Mouse (Mus musculus): Measurements from ENCODE around the gene Rasa2.
"Not testable (repeated sequence)": the region's sequence is repeated elsewhere in the genome, so short reads cannot be mapped to it uniquely, and the experiment has no call there.

Rasa2 gene

GRCm38 (mm10) chr9:96589346-96589745 is 42.1 kb downstream of the Rasa2 start:
- no peak for DNase-seq (ENCODE audit: low read depth, low spot score)

- DNase-seq (ENCODE audit: low read depth, low spot score): peak; percentile 29
Observed at GRCm38 (mm10) chr9:96583496-96583895, 47.9 kb downstream of the Rasa2 start.

GRCm38 (mm10) chr9:96583076-96583475 is 48.3 kb downstream of the Rasa2 start:
- no peak for DNase-seq (ENCODE audit: low read depth, low spot score)

- DNase-seq (ENCODE audit: low read depth, low spot score): peak; percentile 48
Observed at GRCm38 (mm10) chr9:96578190-96578589, 53.2 kb downstream of the Rasa2 start.

- DNase-seq (ENCODE audit: low read depth, low spot score): peak; percentile 23
Observed at GRCm38 (mm10) chr9:96577674-96578073, 53.7 kb downstream of the Rasa2 start.

GRCm38 (mm10) chr9:96573252-96573651 is 58.2 kb downstream of the Rasa2 start:
- peak; percentile 44 for DNase-seq (ENCODE audit: low read depth, low spot score)

- no peak for DNase-seq (ENCODE audit: low read depth, low spot score)
Observed at GRCm38 (mm10) chr9:96572754-96573153, 58.7 kb downstream of the Rasa2 start.

- DNase-seq (ENCODE audit: low read depth, low spot score): no peak
Observed at GRCm38 (mm10) chr9:96566470-96566996, 64.9 kb downstream of the Rasa2 start.

- no peak for DNase-seq (ENCODE audit: low read depth, low spot score)
Observed at GRCm38 (mm10) chr9:96563501-96563900, 67.9 kb downstream of the Rasa2 start.

GRCm38 (mm10) chr9:96559148-96559547 is 72.3 kb downstream of the Rasa2 start:
- DNase-seq (ENCODE audit: low read depth, low spot score): no peak

GRCm38 (mm10) chr9:96558594-96558993 is 72.8 kb downstream of the Rasa2 start:
- no peak for DNase-seq (ENCODE audit: low read depth, low spot score)

GRCm38 (mm10) chr9:96554095-96554494 is 77.3 kb downstream of the Rasa2 start:
- peak; percentile 12 for DNase-seq (ENCODE audit: low read depth, low spot score)

GRCm38 (mm10) chr9:96545410-96545809 is 86.0 kb downstream of the Rasa2 start:
- DNase-seq (ENCODE audit: low read depth, low spot score): no peak

GRCm38 (mm10) chr9:96543643-96544640 is 87.5 kb downstream of the Rasa2 start:
- no peak for DNase-seq (ENCODE audit: low read depth, low spot score)

GRCm38 (mm10) chr9:96538916-96539315 is 92.5 kb downstream of the Rasa2 start:
- DNase-seq (ENCODE audit: low read depth, low spot score): no peak

- no peak for DNase-seq (ENCODE audit: low read depth, low spot score)
Observed at GRCm38 (mm10) chr9:96537615-96537919, 93.8 kb downstream of the Rasa2 start.

GRCm38 (mm10) chr9:96536895-96537614 is 94.4 kb downstream of the Rasa2 start:
- no peak for DNase-seq (ENCODE audit: low read depth, low spot score)

GRCm38 (mm10) chr9:96536093-96536492 is 95.3 kb downstream of the Rasa2 start:
- DNase-seq (ENCODE audit: low read depth, low spot score): not testable (repeated sequence)

GRCm38 (mm10) chr9:96535431-96535830 is 96.0 kb downstream of the Rasa2 start:
- no peak for DNase-seq (ENCODE audit: low read depth, low spot score)

GRCm38 (mm10) chr9:96534256-96534655 is 97.2 kb downstream of the Rasa2 start:
- DNase-seq (ENCODE audit: low read depth, low spot score): no peak

- DNase-seq (ENCODE audit: low read depth, low spot score): no peak
Observed at GRCm38 (mm10) chr9:96533476-96533875, 97.9 kb downstream of the Rasa2 start.

GRCm38 (mm10) chr9:96532531-96532930 is 98.9 kb downstream of the Rasa2 start:
- DNase-seq (ENCODE audit: low read depth, low spot score): no peak

Data from A20 (cell line).